Mouse (Mus musculus) gastrocnemius, postnatal 25 days (tissue): Measurements from ENCODE around the gene Gm128. TPM values are rescaled to one million over a fixed set of nuclear protein-coding genes. Genes with fewer than 3 reads are reported as not detected.
"Not testable (repeated sequence)": the region's sequence is repeated elsewhere in the genome, so short reads cannot be mapped to it uniquely, and the experiment has no call there.

Experiments used
- DNase-seq: peaks from one replicate; pipeline ENCODE4 v3.0.0; 2022
- total RNA-seq, 2 experiments: library from RNA; stranded (reverse); gene quantifications; 1 replicate in 1 of 2; 2 replicates in 1 of 2; pipeline ENCODE4 v1.2.3; 2021

Gene Gm128
- total RNA-seq, 2 experiments from 2014 or later, result not detected

DNA sequence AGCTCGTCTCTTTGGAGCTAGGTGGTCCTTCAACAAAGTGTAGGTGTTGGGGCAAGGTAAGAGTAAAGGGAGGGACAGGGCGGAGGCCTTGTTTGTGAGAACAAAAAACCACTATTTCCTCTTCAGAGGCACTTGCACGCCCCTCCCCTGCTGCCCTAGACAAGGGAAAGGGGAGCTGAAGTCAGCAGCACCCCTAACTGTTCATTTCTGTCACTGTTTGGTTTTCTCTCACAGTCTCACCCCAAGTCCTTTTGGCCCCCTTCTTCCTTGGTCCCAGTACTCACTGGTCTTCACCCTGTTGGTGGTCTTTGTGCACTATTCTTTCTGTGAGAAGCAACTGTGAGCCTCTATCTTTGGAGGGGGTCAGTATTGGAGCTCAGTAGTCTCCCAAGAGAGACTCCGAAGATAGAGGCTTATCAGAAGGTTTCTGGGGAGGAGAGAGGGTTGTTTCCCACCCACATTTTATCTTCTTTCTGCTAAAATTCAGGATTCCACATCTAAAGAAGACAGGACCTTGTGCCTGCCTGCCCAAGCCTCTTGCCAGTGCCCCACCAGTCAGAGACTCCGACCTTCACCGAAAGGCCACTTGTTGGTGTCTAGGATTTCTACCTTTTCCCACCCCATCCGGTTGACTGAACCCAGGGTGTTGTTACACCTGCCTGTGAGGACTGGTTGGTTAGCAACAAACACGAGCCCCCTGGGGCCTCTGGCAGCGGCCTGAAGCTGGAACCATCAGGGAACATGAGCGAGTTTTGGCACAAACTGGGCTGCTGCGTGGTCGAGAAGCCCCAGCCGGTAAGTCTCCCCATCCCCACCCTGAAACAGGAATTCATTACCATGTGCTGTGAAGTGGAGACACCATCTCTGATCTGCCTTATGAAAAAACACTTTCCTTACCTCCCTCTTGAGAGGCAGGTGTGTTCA is 9.8 kb downstream of the Gm128 start, which contains the start of gene Mllt11:
Gene Mllt11, minus strand, starts transcription at position 874 of the 924 bp plus-strand sequence.
- DNase-seq, result no peak

DNA sequence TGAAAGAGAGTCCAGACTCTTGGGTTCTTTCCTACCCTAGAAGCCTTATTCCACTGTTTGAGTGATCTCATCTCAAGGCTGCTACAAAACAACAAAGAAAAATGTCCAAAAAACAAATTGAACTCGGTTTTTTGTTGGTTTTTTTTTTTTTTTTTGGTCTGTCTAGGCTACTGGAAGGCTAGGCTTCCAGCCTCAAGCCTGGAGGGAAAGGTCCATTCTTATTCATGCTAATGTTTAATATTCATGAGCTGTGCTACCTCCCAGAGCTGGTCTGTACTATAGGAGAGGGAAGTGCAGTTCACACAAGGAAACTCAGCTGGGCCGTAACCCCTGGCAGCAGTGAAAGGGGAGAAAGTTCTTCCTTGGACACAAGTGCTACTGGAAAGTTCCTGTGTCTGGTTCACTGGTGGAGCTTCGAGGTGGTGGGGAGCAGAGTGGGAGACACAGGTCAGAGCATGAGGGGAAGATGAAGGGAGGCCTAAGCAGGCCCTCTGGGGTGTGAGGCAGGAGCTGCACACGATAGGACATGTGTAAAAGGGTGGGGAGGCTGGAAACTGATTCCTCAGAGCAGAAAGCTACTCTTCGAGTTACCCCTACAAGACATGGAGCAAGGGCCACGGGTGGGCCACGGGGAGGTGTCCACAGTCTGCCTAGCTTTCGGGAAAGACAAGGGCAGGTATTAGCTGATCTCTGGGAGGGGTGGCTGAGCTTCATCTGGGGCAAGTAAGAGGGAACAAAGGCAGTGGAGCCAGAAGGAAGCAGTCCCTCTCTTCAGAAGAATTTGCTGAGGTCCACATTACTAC is 10.7 kb downstream of the Gm128 start:
- DNase-seq, result no peak

DNA sequence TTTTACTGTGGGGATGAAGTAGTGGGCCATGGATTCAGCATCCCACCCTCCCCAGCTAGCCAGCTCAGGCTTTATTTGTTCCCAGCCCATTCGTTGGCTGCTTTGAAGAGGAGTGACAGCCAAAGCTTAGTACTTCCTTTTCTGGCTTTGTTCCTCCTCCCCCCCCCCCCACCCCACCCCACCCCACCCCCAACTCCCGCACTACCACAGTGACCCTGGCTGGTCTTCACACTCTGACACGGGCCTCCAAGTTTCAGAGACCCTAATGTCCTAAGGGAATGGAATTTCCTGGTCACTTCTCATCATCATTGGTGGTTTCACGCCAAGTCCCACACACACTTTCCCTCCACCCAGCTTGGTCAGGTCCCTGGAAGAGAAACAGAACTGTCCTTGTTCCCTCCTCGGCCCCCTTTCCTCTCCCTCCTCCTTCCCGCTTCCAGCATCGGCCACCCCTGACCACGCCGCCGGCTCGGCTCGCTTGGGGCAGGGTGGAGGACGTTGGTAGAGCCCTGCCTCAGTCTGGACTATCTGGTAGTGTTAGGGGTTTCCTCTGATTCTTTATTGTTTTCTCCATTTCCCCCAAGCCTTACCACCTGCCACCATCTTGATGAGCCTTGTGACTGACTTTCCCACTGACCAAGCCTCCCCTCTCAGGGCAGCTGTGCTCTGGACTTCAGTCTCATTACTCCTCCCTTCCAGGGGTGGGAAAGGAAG is 11.5 kb downstream of the Gm128 start:
- peak; percentile 52 for DNase-seq

DNA sequence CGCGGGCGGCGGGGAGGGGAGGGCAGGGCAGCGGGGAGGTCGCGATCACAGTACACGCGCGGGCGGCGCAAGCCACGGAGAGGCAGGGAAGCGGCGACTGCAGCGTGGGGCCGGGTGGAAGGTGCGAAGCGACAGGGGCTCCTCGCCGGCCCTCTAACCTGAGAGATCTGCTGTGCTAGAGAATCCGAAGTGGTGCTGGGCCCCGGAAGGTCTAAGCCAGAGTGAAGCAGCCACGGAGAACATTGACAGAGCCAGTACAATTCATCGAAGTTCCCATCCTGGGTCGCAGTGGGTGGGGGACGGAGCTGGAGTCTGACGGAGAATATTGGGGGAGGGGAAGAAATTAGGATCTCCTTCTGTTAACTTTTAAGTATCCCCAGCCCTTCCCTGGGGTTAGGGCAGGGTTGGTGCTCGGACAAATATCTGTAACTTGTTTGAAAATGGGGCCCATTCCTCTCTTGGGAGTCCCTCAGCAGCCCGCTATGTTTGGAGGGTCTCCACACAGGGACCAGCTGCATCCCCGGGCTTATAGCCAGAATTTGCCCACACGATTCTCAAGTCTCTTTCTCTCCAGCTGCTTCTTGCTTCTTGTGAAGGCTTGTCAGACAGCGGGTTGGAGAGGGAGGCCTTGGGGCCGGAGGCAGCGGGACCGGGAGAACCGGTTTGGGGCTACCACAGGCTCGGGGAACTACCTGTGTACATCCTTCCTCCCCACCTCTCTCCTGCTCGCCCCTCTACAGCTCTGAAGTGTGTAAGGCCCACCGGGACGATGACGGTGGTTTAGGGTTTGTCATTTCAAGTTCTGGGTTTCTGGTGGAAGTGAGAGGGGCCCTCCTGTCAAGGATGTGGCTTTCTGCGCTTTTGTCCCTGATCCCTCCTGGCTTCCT is 12.3 kb downstream of the Gm128 start:
- DNase-seq, result peak; percentile 29

DNA sequence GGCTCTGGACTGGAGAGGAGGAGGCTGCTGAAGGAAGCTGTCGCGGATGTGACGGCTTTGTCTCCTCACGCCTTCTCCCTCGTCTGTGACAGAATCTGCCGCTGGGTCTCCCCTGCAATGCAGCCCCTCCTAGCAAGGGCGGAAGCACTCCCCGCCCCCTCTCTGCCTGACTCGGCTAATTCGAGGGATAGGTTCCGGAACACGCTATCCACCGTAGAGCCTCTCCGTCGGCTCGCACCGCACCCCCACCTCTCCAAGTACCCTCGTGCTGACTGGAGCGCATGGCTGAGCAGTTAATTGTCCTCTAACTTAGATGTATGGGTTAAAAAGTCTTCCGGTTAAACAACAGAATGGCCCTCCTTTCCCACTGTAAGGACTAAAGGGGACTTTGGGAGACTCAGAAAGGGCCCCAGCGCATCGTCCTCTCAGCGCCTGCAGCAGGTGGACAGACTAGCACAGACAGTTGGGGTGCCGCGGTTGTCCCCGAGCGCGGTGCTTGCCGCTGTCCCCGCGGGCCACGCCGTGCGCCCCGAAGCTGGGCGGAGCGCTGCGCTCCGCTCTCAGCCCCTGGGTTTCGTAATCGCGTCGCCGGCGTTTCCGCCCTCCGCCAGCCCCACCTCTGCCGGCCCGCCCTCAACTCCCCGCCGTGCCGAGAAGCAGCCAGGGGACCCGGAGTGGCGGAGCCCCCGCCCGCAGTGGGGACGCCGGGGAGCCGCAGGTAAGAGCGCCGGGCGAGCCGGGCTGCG is 13.1 kb downstream of the Gm128 start, which contains the start of gene Cdc42se1:
Gene Cdc42se1, plus strand, starts transcription at position 585 of the 746 bp plus-strand sequence.
- DNase-seq, result peak; percentile 89

DNA sequence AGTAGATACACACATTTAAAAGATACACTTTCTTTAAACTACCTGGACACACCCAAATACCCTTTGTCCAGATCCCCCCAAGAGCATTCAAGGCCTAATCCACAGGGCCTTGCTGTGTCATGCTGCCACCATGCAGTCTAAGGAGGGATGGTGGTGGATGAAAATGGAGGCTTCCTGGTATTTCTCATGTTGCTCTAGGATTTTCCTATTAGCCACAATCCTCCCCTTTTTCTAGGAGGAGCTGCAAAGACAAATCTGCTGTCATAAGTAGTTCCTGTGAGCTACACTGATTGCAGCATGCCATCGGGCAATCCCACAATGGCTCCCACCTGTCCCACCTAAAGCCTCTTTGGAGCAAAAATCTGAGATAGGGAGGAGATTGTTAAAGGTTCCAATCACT is 14.2 kb downstream of the Gm128 start:
- DNase-seq, result no peak

DNA sequence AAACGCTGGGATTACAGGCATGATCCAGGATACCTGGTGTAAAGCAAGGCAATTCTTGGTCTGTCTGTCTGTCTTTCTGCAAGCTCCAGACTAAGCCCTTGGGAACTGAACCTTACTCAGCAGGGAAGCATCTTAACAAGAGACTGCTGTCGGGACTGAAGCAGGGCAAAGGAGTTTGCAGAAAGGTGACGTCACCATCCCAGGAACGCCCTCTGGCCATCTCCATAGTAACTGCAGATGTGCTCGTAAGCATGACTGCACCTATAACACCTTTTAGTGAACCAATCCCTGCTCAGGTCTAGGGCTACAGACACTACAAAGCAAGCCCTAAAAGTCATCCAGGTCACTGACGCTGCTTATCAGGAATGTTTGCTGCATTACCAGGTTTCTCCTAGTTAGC is 17.1 kb downstream of the Gm128 start:
- no peak for DNase-seq

DNA sequence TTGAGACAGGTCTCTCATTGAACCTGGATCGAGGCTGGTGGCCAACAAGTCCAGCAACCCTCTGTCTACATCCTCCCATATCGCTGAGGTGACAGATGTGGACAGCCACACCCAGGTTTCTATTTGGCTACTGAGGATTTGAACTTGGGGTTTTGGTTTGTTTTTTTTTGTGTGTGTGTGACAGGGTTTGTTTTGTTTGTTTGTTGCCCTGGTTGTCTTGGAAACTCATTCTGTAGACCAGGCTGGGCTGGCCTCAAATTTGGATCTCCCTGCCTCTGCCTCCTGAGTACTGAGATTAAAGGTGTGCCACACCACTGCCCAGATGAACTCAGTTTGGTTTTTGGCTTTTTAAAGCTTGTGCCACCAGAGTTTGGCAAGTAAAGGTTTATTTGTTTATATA is 18.4 kb downstream of the Gm128 start:
- DNase-seq, result no peak

DNA sequence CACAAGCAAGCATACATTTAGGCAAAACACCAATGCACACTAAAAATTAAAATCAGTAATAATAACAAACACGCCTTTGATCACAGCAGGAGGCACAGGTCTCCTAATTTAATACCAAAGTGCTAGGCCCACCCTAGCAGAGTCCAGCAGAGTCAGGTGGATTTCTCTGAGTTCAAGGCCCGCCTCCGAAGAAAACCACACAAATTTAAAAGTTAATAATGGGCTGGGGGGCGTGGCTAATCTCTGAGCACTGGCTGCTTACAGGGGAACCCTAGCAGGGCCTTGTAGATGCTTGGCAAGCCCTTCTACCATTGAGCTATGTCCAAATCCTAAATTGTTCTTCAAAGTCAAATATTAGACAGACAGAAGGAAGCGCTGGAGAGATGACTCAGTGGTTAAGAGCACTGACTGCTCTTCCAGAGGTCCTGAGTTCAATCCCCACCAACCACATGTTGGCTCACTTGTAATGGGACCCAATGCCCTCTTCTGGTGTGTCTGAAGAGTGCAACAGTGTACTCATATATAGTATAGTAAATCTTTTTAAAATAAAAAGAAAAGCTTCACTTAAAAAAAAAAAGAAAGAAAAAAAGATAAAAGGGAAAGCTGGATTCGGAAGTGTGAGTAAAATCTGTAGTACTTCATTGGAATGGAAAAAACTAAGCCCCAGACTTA is 22.8 kb downstream of the Gm128 start:
- no peak for DNase-seq

DNA sequence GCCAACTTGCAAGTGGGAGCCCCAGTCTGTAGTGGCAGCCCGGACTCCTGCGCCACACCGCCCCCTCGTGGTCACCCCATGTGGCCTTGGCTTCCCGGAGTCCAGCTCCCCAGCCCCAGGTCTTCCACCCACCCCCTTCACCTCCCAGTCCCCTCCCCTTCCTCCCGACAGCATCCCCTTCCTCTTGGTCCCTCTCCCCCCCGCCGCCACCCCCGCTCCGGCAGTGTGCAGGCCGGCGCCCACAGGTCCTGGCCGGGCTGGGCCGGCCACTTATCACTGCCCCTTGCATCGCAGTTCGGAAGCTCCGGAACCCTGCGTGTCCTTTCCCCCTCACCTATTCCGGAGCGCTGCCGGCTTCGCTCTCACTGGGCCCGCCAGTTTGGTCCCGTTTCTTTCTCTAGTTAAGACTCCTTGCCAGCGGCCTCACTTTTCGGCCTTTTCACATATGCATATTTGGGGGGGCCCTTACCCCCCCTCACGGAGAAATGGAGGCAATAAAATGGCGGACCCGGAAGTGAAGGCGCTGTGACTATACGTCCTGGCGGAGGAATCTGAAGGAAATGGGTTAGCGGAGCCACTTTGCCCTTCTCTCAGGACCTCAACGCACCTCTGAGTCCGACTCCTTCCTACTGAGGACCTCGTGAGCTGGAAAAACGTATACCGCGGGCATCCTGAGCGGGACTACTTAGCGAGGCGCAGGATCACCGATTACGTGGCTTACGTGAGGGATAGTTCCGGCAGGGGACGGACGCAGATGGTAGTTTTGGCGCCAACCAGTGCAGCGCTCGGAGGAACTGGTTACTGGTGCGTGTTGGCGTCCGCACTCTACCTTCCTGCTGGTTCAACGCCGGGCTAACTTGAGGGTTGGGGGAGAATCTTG is 23.9 kb downstream of the Gm128 start, which contains the start of gene Gabpb2:
Gene Gabpb2, minus strand, starts transcription at position 662 of the 880 bp plus-strand sequence.
- peak; percentile 95 for DNase-seq

DNA sequence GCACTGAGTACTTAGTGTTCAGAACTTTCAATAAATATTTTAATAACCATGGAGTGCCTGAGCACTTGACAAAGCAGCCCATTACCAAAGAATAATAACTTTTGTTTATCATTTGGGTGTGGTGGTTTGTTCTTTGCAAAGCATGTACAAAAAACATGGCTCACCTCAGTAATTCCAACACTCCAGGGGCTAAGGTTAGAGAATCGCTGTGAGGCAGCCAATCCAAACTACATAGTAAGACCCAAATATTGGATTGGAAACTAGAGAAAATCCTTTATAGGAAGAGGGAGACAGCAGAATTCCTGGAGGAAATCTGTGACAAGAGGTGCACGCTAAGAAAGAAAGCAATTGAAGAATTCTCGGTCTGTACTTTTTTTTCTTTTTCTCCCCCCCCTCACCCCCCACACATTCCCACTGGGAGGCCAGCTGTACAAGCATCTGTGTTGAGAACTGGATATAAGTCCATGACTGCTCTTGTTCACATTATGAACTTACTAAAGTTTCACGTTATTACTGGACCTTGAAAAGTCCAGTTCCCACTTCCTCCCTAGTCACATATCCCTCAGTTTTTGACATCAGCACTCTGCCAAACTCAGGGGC is 24.6 kb downstream of the Gm128 start:
- no peak for DNase-seq

DNA sequence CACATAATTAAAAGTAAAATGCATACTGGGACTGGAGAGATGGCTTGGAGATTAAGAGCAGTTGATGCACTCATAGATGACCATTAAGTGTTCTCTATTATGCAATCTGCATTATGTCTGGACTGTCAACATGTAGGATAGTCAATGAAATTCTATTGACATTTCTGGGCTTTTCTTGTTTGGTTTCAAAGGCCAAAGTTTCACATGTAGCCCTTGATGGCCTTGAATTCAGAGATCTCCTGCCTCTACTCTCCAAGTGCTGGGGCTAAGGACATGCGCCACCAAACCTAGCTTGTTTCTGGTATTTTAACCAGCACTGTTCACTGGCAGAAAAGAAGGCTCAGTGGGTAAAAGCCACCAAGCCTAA is 27.8 kb downstream of the Gm128 start:
- DNase-seq, result no peak

DNA sequence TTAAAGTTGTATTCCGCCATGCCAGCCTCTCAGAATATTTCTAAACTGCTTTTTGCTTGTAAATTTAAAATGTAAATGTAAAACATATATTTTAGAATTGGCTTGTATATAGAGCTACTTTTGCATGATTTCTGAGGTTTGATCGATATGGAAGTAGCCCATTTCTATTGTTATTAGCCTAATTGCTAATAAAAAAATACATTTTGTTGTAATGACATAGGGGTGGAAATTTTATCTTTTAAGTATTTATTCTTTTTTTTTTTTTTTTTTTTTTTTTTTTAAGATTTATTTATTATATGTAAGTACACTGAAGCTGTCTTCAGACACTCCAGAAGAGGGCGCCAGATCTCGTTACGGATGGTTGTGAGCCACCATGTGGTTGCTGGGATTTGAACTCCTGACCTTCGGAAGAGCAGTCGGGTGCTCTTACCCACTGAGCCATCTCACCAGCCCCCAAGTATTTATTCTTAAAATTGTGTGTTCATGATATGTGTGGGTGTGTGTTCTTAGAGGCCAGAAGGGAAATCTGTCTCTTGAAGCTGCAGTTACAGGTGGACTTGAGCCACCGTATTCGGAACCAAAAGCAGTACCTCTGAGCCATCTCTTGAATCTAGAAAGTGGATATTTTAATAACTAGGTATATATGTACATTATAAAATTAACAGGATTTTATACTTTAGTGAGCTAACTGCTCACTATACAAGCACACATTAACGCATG is 28.3 kb downstream of the Gm128 start:
- DNase-seq, result not testable (repeated sequence)

DNA sequence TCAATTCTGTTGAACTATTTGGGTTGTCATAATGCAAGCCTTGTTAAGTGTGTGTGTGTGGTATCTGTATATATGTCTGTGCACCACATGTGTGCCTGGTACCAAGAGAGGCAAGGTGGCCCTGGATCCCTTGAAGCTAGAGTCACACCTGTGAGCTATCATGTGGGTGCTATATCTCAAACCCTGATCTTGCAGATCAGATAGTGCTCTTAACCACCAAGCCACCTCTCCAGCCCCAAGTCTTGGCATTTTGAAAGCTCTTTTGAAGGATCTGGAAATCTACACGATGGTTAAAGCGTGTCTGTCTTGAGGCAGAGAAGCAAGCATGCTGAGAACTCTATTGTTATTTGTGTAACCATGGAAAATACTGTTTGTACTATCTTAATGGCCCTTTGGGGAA is 30.8 kb downstream of the Gm128 start:
- DNase-seq, result no peak

DNA sequence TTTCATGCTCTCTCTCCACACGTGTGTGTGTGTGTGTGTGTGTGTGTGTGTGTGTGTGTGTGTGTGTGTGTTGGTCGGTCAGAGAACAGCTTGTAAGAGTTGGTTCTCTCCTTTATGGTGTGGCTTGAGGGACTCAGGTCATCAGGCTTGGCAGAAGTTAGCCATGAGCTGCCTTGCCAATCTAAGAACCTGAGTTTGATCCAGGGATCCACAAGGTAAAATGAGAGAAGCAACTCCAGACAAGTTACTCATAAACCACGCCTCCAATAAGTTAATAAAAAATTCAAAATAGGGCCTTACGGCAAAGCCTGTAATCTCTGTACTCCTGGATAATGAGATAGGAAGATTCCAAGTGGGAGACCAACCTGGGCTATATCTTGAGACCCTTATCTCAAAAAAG is 33.1 kb downstream of the Gm128 start:
- no peak for DNase-seq

DNA sequence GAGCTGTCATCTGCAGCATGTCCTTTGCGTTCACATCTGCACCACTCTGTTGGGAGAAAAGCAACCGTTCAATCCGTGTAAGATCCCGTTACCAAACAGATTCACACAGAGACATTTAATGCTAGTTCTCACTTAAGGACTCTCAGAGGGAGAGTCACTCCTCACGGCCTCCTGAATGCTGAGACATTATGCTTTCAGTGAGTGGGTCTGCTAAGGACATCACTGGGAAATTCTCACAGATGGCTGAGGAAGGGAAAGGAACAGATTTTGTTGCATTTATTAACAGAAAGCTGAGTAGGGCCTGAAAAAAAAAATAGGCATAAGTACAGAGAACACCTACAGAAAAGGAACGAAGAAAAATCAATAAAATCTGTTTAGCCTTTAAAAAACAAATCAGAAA is 37.5 kb downstream of the Gm128 start:
- DNase-seq, result no peak

DNA sequence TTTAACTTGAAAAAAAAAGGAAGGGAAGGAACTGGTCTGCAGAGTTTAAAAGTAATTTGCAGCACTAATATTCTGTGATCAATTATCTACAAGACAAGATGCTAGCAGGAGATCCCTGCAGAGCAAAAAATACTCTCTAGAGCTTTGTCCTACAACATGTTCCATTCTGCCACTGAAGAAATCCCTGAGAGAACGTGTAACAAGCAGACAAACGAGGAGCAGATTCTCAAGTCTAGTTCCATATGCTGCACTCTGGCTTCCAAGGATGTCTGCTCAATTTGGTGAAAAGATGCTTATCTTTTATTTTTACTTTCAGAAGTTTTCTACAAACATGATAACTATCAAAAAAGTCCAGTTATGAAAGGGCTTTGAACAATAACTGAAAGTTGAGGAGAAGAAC is 40.8 kb downstream of the Gm128 start:
- DNase-seq, result no peak

DNA sequence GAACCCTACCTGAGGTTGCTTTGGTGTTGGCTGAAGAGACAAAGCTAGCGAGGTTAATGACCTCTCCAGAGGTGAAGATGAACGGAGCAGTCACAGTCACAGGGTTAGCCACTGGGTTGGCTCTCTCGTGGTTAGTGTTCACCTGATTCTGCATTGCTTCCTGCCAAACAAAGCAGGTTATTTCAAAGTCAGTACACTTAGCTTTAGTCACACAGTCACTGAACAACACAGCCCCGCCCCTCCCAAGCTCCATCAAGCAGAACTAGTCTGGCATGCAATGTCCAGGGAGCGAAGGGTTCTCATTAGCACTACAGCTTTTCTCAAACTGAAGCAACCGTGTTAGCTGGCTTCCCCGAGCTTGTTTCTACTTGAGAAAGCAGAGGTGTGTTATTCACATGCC is 41.3 kb downstream of the Gm128 start:
- no peak for DNase-seq
